Mouse (Mus musculus) brain, embryonic 14.5 days (tissue): ENCODE results near the gene A630076J17Rik.

Experiments used
- CTCF ChIP-seq: fragments of 200-500 bp; IDR thresholded peaks from 2 replicates; pipeline ENCODE4 v1.5.1; 2012; ENCODE audit warnings: inconsistent platforms, mild to moderate bottlenecking, moderate library complexity, borderline replicate concordance; ENCODE audit not compliant: insufficient read depth, insufficient read length; ENCODE audit errors: extremely low read depth
- POLR2A ChIP-seq: fragments of 200-500 bp; IDR thresholded peaks from 2 replicates; pipeline ENCODE4 v1.6.1; 2012; ENCODE audit warnings: mild to moderate bottlenecking, inconsistent platforms, borderline replicate concordance; ENCODE audit not compliant: poor library complexity, insufficient read depth, insufficient read length, severe bottlenecking; ENCODE audit errors: extremely low read depth

- no peak for TF ChIP-seq CTCF
- no peak for TF ChIP-seq POLR2A
Observed at GRCm38 (mm10) chr3:107239607-107240006, 9.2 kb downstream of the A630076J17Rik start, which contains the start of gene Prok1.
